Mouse (Mus musculus): ENCODE measurements at regions not wholly inside any gene's neighbourhood (a gene's known extent, or its start where the extent isn't known, plus 50 kb on each side); places are given as distances from the start of the nearest gene placed in this dataset.

DNA sequence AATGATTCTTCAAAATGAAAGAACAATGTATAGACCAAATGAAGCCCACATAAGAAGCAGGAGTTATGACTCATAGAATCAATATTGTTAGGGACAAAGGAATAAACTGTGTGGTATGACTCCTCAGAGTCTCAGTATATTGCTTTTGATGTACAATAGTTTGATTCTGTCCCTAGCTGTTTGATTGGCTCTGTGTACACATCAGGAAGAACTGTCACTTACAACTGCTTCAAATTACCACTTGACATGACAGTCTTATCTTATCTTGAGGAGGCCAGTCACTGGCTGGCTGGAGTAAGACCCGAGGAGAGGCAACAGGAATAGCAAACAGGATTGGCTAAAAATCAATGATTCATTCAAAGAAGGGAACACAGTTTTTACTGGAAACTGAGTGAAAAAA is 1333.5 kb upstream of the Gm38303 start:
- DNase-seq (ENCODE audit: low read depth, low spot score), result no peak

DNA sequence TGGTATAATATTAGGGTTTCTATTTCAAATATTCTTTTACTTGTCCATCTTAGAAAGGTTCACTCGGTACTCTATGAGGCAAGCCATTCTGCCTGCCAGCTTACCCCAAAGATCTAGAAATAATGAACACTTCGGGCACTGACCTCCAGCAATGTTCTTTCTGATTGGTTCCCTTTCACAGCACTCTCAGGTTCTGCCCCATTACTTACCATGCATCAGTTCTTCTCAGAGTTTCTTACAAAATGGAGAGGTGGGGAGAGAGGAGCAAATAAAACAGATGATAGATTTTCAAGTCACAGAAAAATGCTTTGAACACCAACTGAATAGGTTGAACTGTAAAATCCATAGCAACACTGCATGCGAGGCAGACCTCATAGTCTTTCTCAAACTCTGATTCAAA is 1303.8 kb upstream of the Gm38303 start:
- DNase-seq (ENCODE audit: low read depth, low spot score), result no peak

DNA sequence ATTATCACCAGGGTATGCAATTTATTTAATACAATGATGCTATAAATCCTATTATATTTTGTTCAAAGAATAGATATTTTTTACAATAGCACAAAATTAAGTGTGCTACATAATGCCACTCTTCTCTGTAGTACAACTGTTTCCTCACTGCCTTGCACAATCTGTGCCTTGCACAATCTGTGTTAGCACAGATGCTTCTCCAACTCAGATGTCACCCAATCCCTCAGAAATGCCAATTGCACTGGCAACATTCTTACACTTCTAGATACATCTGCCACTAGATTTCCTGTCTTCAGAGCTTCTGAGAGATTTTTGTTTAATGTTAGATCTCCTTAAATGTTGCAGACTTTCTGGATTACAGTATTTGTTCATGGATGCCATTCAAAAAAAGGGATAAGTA is 1266.0 kb upstream of the Gm38303 start:
- DNase-seq (ENCODE audit: low read depth, low spot score), result no peak

DNA sequence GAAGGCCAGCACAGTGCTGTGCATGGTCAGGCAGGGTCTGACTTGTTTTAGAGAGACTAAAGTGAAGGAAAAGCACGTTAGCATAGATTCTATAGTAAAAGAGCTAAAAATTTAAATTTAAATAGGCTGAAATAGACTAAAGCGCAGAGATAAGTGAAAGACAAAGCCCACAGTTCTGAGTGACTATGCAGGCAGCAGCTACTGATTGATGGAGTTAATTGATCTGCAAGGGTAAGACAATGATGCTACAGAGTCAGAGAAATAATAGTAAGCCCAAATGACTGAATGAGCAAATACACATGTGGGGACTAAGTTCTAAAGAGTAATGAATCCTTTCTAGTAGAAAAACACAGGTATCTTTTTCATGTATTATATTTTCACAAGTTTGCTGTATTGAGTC is 1228.4 kb upstream of the Gm38303 start:
- peak; percentile 40 for DNase-seq (ENCODE audit: low read depth, low spot score)

DNA sequence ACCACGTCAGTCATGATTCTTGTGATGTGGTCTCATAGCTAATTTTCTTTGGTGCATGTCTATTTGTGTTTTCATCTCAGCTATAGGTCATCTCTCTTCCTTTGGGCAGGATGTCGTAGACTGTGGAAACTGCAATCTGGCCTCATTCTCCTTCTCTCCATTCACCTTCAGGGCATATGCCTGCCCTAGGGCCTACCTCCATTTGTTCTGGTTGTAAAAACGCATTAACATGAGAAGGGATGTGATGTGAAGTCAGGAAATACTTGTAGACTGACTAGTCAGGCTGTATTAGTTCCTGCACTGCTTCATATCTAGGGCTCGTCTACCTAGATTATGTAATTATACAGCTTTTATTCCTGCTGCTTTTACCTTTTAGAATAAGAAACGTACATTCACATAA is 1227.4 kb upstream of the Gm38303 start:
- DNase-seq (ENCODE audit: low read depth, low spot score), result peak; percentile 64
